Mouse (Mus musculus) ovary, adult 18-20 months (tissue): ENCODE results near the gene Uvrag.
"Not testable (repeated sequence)": the region's sequence is repeated elsewhere in the genome, so short reads cannot be mapped to it uniquely, and the experiment has no call there.

ENCODE experiments used
- DNase-seq: peaks from one replicate; pipeline ENCODE4 v3.0.0; 2022; ENCODE audit warnings: low spot score, mixed read lengths

Gene Uvrag

DNA sequence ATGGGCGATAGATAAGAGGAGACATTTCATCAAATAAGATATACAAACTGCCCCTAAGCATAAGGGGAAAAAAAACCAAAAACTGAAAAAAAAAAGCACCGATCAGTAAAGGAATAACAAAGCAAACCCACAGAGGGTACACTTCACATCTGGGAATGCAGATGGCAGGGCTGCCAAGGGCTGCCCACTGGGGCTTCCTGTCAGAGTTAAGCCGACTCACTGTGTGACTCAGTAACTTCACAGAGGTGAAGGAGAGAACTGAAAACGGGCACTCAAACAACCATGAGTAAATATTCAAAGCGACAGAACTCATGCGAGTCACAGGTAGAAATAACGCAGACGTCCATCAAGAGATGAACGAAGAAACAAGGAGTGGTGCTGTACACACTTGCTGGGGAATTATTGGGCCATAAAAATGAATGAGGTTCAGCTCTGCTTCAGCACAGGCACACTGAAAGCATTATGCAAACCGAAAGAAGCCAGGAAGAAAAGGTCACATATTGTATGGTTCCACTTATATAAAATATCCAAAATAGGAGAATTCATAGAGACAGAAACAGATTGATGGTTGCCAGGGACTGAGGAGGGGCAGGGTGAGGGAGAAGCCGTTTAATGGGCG lies 164.0 kb downstream of the Uvrag start:
- DNase-seq: no peak

DNA sequence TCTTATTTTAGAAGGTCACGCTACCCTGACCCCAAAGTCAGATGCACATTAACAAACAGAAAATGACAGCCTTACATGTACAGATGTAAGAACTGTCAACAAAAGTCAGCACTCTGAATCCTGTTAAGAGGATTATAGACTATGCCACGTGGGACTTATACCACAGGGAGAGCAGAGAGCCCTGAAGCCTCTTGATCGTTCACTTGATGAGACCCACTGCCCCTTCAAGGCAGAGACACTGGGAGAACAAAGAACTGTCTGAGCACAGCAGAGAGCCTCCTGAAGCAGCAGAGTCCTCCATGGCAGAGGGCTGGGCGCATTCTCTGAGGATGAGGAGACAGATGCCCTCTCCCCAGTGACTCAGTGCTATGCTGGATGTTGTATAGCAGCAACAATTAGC lies 166.4 kb downstream of the Uvrag start:
- DNase-seq: no peak

DNA sequence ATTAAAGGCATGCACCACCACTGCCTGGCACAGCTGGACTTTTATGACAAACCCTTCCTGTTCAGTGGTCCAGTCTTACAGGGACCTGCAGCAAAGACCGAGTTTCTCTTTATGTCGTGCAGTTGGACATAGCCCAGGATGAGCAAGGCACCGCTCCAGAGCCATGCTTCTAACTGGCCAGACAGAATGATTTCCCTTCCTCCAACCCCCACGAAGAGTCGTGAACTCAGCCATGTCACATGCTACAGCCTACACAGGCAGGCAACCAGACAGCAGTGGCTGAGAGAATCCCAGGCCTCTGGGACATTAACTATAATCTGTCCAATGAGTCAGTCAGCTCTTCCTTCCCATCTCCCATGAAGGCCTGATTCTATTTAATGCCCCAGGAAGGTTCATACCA lies 170.2 kb downstream of the Uvrag start:
- DNase-seq: no peak

DNA sequence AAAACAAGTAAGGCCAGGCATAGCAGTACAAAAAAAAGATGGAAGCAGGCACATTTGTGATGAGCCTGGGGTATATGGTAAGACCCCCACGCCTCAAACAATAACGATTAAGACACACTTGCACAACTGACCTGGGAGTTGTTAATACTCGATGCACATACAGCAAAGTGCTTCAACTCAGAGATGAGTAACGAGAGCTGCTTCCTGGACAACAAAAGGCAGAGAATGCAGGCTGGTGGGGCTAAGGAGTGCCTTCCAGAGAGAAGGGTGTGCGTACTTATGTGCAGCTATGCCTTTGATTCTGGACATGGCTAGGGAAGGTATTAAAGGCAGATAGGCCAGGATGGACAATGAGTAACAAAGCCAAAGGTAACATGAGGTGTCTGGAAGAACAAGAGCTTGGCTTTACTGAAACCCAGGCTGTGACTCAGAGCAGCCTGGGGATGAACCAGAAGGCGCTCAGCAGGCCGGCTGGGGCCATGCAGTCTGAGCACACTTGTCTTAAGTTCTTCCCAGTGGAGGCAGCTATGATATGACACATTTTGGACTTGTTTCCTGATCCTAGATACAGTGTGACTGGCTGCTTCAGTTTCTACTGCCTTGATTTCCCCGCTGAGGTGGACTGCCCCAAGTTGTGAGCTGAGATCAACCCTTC lies 172.1 kb downstream of the Uvrag start:
- DNase-seq: no peak

DNA sequence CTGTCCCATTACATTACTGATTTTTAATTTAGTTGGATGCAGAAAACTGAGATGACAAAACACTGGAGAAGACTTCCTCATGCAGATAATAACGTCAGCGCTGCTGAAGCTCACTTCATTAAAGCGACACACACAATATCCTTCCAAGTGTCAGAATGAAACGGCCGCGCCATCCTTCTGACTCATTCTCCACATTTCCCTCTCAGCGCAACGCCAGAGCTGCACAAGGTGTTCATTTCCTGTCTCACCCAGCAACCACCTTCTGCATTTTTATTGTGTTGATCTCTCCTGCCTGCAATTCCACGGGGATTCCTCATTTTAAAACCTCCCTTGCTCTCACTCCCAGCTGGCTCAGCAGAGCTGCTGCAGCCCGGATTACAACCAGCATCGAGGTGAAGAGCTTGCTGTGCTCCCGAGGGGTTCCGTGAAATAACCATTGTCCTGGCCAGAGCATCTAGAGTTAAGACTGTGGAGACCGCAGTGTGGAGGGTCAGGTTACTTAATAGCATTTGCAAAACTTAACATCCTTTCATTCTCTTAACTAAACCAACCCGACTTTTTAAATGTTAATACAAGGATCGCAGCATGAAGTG lies 172.8 kb downstream of the Uvrag start:
- DNase-seq: no peak

DNA sequence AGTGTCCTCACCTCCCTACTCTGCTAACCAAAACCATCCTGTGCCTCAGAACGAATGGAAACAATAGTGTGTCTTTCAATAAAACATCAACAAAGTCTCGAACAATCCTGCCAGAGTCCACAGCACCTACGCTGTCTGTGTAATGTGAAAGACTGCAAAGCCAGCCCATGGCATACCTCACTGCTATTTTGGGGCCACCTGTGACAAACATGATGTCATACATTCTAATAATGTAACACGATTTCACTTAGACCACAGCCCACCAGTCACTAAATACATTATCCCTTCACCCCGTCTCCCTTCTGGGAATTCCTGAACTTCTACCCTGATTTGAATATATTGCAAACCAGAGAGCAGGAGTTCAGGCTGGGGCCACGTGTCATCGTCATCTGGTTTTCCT lies 173.3 kb downstream of the Uvrag start:
- no peak for DNase-seq

DNA sequence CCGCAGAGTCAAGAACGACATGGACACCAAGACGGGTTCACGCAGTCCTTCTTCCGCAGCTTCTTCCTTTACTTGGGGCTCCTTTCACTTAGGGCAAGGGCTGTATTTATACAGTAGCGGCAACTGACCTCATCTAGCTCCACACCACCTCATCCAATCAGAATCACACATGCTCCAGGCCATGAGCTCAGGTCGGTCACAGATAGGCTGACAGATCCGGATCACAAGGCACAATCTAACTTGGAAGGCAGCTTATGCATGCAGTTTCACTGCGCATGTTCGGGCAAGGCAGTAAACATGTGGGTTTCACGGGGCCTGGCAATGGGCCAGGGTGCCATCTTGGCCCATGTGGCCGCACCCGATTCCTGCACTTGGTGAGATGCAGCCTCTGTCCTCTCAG lies 177.4 kb downstream of the Uvrag start:
- not testable (repeated sequence) for DNase-seq

DNA sequence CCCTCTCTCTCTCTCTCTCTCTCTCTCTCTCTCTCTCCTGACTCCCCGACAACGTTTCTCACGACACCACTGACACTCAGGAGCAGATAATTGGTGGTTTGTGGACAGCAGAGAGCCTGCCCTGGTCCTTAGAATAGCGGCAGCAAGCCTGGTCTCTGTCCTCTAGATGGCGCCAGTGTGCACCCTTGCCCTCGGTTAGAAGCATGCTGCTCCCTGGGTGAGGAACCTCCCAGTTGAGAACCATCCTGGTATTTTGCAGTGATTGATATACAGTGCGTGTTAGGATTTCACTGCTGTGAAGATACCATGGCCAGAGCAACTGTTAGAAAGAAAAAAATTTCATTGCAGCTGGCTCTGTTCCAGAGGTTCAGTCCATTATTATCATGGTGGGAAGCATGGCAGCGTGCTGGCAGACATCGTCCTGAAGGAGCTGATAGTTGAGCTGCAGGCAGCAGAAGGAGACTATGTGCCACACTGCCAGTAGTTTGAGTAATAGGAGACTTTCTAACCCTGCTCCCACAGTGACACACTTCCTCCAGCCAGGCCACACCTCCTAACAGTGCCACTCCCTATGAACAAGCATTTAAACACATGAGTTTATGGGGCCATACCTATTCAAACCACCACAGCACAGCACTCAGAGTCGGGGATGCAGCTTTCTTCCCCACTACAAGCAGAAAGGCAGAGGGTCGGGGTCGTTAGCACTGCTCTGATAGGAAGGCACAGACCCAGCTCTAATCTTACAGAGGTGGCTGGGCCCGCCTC lies 178.2 kb downstream of the Uvrag start:
- DNase-seq: peak; percentile 51

DNA sequence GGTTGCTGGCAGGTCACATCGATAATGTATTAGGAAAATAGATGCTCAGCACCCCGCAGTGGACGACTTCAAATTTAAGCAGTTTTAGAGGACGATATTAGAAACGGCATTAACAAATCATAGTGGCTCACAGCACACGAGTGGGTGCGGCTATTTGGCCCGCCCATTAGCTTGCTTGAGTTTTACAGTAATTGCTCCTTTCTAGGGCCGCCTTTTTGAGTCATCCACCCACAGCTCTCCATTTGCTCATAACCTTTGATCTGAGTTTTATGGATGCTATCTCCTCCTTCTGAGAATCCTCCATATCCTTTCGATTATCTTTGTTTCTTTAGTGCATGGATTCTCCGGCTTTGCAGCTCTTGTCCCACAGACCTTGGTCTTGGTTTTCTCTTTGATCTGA lies 178.9 kb downstream of the Uvrag start:
- no peak for DNase-seq

DNA sequence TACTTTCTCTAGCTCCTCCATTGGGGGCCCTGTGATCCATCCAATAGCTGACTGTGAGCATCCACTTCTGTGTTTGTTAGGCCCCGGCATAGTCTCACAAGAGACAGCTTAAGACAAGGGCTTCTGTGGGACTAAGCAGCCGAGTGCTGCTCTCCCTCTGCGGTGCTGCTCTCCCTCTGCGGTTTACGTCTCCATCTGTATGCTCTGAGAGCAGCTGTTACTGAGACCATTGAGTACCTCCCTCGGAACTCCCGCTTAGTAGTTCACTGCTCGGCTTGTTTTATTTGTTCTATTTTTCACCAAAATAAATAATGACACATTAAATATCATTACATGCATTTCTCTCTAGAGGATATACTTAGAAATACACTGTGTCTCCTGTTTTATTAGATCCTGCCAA lies 180.7 kb downstream of the Uvrag start:
- no peak for DNase-seq

DNA sequence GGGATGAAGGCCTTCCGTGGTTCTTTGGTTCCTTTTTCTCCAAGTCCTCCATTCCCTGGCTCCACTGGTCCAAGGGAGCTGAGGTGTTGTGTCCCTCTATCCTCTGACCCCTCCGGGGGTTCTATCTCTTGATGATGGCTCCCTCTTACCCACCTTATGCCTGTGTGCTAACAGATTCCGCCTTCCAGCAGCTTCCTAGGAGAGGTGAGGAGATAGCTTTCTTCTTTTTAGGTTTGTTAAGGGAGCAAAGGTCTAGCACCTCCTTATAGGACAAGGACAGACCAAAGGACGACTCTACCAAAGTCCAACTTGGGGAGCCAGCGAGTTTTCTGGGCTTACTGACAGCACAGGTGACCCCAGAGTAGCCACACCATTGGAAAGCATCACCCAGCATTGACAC lies 181.7 kb downstream of the Uvrag start:
- no peak for DNase-seq

DNA sequence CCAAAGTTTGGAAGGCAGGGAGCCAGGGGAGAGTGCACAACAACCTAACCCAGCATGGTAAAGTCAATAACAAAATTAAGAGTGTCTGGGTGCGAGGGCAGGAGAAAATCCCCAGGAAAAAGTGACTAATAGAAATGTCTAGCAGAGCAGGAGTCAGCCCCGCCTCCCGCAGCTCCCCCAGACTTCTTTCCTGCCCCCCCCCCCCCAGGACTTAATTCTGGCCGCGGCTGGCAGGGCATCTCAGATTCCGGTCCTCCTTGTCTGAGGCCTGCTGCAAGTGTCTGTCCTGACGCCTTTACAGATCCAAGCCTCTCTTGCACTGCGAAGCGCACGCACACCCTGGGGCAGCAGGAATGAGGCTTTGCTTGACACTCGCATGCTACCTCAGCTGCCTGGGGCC lies 182.8 kb downstream of the Uvrag start:
- DNase-seq: no peak

DNA sequence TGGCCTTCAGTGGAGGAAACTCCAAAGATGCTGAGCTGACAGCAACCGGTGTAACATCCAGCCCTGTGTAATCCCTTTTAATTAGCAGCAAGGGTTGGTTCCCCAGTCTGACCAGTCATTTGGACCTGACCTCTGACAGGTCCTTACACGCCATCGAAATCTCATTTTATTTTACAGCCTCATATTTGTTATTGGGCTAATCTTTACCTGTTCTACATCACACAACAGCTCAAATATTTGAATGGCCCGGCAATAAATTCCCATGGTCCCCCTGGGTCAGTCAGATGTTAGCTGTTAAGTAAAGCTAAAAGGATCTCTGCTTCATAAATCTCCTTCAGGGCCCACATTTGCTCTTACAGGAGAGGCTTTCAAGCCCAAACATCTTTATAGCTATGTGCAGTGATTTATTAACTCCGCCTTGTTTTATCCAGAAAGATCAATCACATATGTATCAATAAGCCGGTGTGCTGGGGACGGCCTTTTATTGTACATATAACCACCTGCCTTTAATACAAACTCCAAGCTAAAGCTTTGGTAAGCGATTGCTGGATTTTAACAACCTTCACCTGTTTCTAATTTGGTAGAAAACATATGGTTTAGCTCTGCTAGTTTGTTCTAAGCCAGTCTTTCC lies 183.7 kb downstream of the Uvrag start:
- DNase-seq: no peak

DNA sequence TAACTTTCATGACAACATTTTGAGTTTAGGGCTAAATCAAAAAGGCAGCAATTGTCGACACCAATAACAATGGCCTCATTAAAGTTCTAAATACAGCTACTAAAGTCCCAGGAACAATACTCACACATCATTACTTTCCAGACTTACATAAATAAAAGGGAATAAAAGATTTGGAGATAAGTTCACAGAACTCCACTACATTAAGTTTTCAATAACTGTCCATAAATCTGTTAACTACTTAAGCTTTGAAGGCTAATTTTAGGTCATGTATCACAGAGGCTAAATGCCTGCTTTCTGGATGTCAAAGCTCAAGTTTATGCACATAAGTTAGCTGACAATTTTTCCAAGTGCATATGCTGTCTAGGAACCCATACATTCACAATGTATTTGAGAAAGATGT lies 184.3 kb downstream of the Uvrag start:
- no peak for DNase-seq

DNA sequence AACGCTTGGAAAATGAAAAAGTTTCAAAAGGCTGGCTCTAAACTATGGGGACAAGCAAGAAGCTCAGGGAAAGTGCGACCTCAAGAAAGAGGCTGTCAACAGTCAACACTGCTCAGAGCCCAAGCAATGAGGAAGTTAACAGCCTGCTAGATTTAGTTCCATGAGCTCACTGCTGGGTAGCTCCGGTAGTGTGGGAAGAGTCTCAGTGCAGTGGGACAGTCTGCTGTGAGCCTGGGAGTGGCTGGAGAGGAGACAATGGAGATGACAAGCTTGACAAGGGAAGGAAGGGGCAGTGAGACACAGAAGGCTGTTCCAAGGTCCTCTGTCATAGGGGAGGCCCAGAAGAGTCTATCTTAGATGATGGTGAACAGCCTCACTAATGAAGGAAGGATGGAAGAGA lies 187.3 kb downstream of the Uvrag start:
- DNase-seq: no peak

DNA sequence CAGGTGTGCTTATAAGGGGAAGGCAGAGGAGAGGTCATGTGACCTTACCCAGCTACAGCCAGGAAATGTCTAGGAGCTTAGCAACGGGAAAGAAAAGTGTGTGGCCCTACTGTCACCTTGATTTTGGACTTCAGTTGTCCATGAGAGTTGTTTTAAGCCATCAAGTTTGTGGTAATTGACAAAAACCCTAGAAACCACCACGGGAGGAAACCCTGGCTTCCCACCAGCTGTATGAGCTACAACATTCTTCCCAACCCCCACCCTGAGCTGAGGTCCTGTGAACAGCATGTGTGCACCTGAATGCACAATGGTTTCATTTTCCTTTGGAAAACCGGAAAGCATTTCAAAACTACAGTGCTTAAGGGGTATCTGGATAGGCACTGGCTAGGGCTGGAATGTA lies 196.0 kb downstream of the Uvrag start:
- no peak for DNase-seq

DNA sequence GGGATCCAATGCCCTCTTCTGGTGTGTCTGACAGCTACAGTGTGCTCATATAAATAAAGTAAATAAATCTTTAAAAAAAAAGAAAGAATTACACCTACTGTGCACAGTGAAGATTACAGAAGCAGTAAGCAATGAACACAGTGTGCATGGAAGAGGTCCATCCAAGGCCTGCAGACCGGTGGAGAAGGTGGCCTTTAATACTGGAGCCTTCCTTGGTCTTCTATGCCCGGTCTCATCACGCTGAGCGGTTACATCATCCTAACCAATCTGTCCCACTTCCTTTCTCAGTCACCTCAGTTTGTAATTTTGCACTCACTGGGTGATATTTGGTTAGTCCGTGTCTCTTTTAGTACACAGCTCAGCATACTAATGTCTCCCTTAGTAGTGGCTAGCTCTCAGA lies 197.3 kb downstream of the Uvrag start:
- DNase-seq: no peak

DNA sequence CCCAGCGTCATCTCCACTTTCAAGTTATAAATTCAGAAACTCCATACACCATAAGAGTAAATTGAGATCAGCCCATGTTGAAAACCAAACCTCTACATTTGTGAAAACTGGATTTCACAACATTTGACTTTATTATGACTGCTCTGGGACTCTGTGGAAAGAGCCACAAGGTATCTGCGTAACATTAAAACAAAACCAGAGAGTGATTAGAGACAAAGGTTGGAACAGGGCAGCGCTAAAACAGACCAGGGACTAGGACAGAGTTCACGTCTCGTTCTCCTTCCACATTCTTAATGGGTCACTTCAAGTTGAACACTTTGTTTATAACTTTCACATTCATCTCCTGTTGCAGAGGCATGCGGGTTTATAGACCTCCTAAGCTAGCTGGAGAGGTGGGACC lies 198.2 kb downstream of the Uvrag start:
- DNase-seq: no peak

DNA sequence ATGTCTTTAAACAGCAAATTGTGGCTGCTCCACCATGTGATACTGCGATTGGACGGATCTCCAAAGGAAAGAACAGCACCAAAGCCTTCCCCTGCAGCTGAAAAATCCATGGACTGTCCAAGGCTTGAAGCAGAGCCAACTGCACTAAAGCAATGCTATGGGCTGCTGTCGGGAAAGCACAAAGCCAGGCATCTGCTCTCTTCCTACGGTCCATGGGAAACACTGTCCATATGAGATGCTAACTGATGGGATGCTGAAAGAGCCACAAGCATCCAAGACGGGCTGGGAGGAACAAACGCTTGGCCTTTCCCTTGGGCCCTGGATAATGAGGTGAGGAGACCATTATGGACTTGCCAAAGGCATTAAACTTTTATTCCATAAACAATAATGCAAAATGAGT lies 201.7 kb downstream of the Uvrag start:
- no peak for DNase-seq

DNA sequence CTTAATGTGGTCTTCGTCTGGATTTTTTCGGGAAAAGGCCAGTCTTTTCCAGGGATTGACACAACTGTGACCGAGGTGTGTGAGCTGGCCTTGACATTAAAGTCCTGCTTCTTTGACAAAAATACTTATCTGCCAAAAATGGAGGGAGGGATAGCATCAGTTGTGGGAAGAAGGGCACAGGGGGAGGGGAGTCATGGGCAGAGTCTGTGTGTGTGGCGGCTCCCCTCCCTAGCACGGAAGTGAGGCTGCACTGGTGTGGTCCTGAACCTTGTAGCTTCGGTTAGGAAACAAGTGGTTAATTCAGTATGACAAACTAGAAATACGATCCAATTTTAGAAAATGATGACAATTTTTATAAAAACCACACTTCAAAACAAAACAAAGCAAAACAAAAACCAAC lies 202.3 kb downstream of the Uvrag start:
- no peak for DNase-seq

DNA sequence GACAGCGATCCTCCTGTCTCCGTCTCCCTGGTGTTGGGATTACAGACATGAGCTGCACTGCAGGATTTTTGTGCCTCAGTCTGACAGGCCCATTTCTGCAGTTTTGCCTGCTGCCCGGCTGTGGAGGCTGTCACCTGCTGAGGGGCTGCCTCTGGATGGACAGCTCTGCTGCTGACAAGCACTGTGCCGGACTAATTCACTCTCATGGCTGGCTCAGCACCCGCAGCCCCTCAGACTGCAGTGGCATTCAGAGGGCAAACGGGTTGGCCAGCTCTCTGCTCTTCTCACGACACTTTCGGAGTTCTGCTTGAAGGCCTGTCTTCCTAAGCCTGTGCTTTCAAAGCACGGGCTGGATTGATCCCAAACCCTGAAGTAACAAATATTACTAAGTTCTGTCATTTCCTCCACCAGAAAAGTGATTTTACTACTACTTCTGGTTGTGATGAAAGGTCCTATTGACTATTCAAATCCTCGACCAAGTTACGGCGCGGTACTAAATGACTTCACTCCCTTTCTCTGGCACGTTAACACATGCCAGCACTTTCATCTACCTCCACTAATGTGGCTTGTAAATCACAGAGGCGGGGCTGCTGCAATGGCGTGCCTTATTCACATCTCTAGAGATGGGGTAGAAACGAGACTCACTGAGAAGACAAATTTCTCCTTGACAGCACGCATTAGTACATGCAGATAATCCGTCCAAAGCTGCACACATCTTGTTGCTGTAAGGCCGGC lies 203.7 kb downstream of the Uvrag start:
- DNase-seq: no peak

DNA sequence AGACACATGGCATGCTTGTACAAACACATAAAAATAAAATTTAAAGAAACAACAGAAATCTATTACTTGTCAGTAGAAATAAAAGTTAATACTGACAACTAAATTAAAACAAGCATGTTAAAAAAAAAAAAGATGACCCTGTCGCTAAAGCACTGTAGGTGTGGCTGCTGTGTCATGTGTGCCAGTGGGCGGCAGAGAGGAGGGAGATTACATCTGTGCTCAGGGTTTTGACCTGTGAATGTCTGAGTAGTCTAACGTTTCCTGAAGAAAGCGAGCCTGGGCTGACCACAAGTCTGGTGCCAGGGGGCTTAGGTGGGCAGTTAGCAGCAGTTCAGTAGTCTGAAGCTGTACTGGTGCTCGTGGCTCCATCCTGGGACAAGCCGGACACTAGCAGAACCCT lies 205.2 kb downstream of the Uvrag start:
- no peak for DNase-seq
